Mouse (Mus musculus) kidney, embryonic 16.5 days (tissue): ENCODE measurements around the gene C1qbp. TPM values are rescaled to one million over a fixed set of nuclear protein-coding genes. Genes with fewer than 3 reads are reported as not detected.

Source experiments
- ATAC-seq: fragments of 200-750 bp; cut with Nextera tagmentation; 2 replicates; pipeline ENCODE4 v1.8.0; 2017; ENCODE audit warnings: moderate TSS enrichment; ENCODE audit not compliant: low FRiP score, low TSS enrichment
- H3K27ac ChIP-seq: fragments of 300-500 bp; sonication (generic); 2 replicates; pipeline ENCODE4 v1.5.1; 2014; ENCODE audit warnings: low read length
- H3K27me3 ChIP-seq: fragments of 300-500 bp; sonication (generic); 2 replicates; pipeline ENCODE4 v1.6.1; 2014; ENCODE audit warnings: low read length, control low read depth, mixed read lengths; ENCODE audit not compliant: insufficient read depth
- H3K36me3 ChIP-seq: fragments of 300-500 bp; sonication (generic); 2 replicates; pipeline ENCODE4 v1.6.1; 2014; ENCODE audit warnings: low read length, control low read depth, mixed read lengths; ENCODE audit not compliant: insufficient read depth
- H3K4me1 ChIP-seq: fragments of 300-500 bp; sonication (generic); 2 replicates; pipeline ENCODE4 v1.6.1; 2014; ENCODE audit warnings: low read length, control low read depth, mixed read lengths; ENCODE audit not compliant: insufficient read depth
- H3K4me2 ChIP-seq: fragments of 300-500 bp; sonication (generic); replicated peaks from 2 replicates; pipeline ENCODE4 v1.6.1; 2014; ENCODE audit warnings: low read depth, low read length
- H3K4me3 ChIP-seq: fragments of 300-500 bp; sonication (generic); 2 replicates; pipeline ENCODE4 v1.5.1; 2014; ENCODE audit warnings: mild to moderate bottlenecking, low read length
- H3K9ac ChIP-seq: fragments of 300-500 bp; sonication (generic); replicated peaks from 2 replicates; pipeline ENCODE4 v1.6.1; 2014; ENCODE audit warnings: low read length
- H3K9me3 ChIP-seq: fragments of 300-500 bp; sonication (generic); 2 replicates; pipeline ENCODE4 v1.6.1; 2016; ENCODE audit warnings: low read length, control low read depth
- WGBS: fragments of 180-500 bp; shearing (Covaris S2); extraction: QIAGEN DNeasy Blood & Tissue Kit; methylation state at CpG from one replicate; pipeline ENCODE4 v1.1.7; 2014; 5-methylcytosine and 5-hydroxymethylcytosine counted together
- polyA plus RNA-seq: library from polyadenylated mRNA; unstranded; fragments of >200 nt; fragmentation: Nextera tagmentation; extraction: Ambion mirVana; gene quantifications from 2 replicates; pipeline ENCODE4 v1.2.1, GENCODE M21; 2015

Gene C1qbp
- polyA plus RNA-seq, 1 experiment from 2014 or later: 287 TPM

DNA sequence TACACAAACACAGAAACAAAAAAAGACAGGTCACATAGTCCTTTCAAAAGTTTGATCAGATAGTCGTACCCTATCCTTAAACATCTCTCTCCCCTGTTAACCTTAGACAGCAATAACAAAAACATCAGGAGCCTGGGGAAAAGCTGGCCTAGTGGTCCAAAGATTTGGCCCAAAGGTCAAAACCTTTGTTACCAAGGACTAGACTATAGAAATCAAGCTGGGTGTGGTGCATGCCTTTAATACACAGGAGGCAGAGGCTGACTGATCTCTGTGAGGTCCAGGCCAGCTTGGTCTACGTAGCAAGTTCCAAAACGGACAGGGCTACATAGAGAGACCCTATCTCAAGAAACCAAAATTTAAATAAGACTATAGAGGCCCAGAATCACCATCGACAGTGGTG, 28.1 kb downstream of the C1qbp start:
- H3K36me3 ChIP-seq: peaks cover 85% of the 10 kb centered on the region
- no peaks in the 10 kb centered on the region for H3K9me3 ChIP-seq
- H3K27me3 ChIP-seq: no peaks in the 10 kb centered on the region
- H3K9ac ChIP-seq: no peak overlapping the region
- no peak overlapping the region for H3K4me3 ChIP-seq
- H3K4me2 ChIP-seq: no peak overlapping the region
- 96% methylated on average over 4 of the region's 4 CpGs for whole genome bisulfite sequencing
- no peak overlapping the region for H3K27ac ChIP-seq
- no peak for ATAC-seq
- no peaks in the 10 kb centered on the region for H3K4me1 ChIP-seq

- H3K27me3 ChIP-seq: no peaks in the 10 kb centered on the region
- H3K36me3 ChIP-seq: peaks cover 76% of the 10 kb centered on the region
- ATAC-seq: no peak
- H3K27ac ChIP-seq: no peak overlapping the region
- 93% methylated on average over 4 of the region's 4 CpGs for WGBS
- H3K4me3 ChIP-seq: no peak overlapping the region
- H3K9me3 ChIP-seq: no peaks in the 10 kb centered on the region
- no peak overlapping the region for H3K4me2 ChIP-seq
- no peaks in the 10 kb centered on the region for H3K4me1 ChIP-seq
- no peak overlapping the region for H3K9ac ChIP-seq
Observed at GRCm38 (mm10) chr11:70944935-70945817, 37.6 kb downstream of the C1qbp start.

GRCm38 (mm10) chr11:70943651-70944050, 39.2 kb downstream of the C1qbp start:
- ATAC-seq: no peak
- Histone ChIP-seq H3K9me3 (no peaks in the 10 kb centered on the region), H3K36me3 (peaks cover 70% of the 10 kb centered on the region), H3K27ac (no peak overlapping the region), H3K4me1 (no peaks in the 10 kb centered on the region), H3K9ac (no peak overlapping the region), H3K4me2 (no peak overlapping the region), H3K4me3 (no peak overlapping the region), H3K27me3 (no peaks in the 10 kb centered on the region)
- WGBS: 89% methylated on average over 7 of the region's 7 CpGs

- H3K9ac ChIP-seq: no peak overlapping the region
- WGBS: 93% methylated on average over 1 of the region's 1 CpGs
- H3K27me3 ChIP-seq: no peaks in the 10 kb centered on the region
- H3K4me1 ChIP-seq: no peaks in the 10 kb centered on the region
- no peak overlapping the region for H3K27ac ChIP-seq
- ATAC-seq: no peak
- no peak overlapping the region for H3K4me3 ChIP-seq
- no peaks in the 10 kb centered on the region for H3K9me3 ChIP-seq
- peaks cover 66% of the 10 kb centered on the region for H3K36me3 ChIP-seq
- H3K4me2 ChIP-seq: no peak overlapping the region
Observed at GRCm38 (mm10) chr11:70942596-70942995, 40.2 kb downstream of the C1qbp start.

- H3K27ac ChIP-seq: no peak overlapping the region
- H3K4me2 ChIP-seq: no peak overlapping the region
- no peaks in the 10 kb centered on the region for H3K4me1 ChIP-seq
- WGBS: 94% methylated on average over 7 of the region's 7 CpGs
- H3K9ac ChIP-seq: no peak overlapping the region
- peaks cover 34% of the 10 kb centered on the region for H3K36me3 ChIP-seq
- H3K9me3 ChIP-seq: no peaks in the 10 kb centered on the region
- no peak for ATAC-seq
- H3K27me3 ChIP-seq: no peaks in the 10 kb centered on the region
- H3K4me3 ChIP-seq: no peak overlapping the region
Observed at GRCm38 (mm10) chr11:70935316-70935715, 47.5 kb downstream of the C1qbp start.

GRCm38 (mm10) chr11:70931461-70931860, 51.4 kb downstream of the C1qbp start:
- WGBS: 78% methylated on average over 5 of the region's 5 CpGs
- H3K36me3 ChIP-seq: peaks cover 27% of the 10 kb centered on the region
- no peak overlapping the region for H3K27ac ChIP-seq
- no peak overlapping the region for H3K4me2 ChIP-seq
- no peak for ATAC-seq
- H3K27me3 ChIP-seq: no peaks in the 10 kb centered on the region
- H3K9me3 ChIP-seq: no peaks in the 10 kb centered on the region
- no peak overlapping the region for H3K4me3 ChIP-seq
- no peak overlapping the region for H3K9ac ChIP-seq
- H3K4me1 ChIP-seq: no peaks in the 10 kb centered on the region

Other genes with a start within 250 kb of the C1qbp start
- 8.6 and 8.7 TPM in 2 replicates for gene Zfp3, start 218.8 kb downstream of the C1qbp start, polyA plus RNA-seq
- 0.20 and 0.22 TPM in 2 replicates for gene Scimp, start 170.4 kb downstream of the C1qbp start, polyA plus RNA-seq
- 29.5 and 31.6 TPM in 2 replicates for gene Rabep1, start 138.2 kb downstream of the C1qbp start, polyA plus RNA-seq
- gene Nup88, start 13.1 kb downstream of the C1qbp start, polyA plus RNA-seq: 136 and 142 TPM in 2 replicates
- 70.7 and 83.0 TPM in 2 replicates for gene Rpain, start 12.8 kb downstream of the C1qbp start, polyA plus RNA-seq
- 23.9 TPM in 2 replicates for gene Dhx33, start 21.4 kb upstream of the C1qbp start, polyA plus RNA-seq
- 44.8 and 45.2 TPM in 2 replicates for gene Mis12, start 36.6 kb upstream of the C1qbp start, polyA plus RNA-seq
- 41.9 and 48.6 TPM in 2 replicates for gene Derl2, start 36.8 kb upstream of the C1qbp start, polyA plus RNA-seq
- 56.7 and 59.7 TPM in 2 replicates for gene 6330403K07Rik, start 50.5 kb upstream of the C1qbp start, polyA plus RNA-seq
- 0.06 and 0.14 TPM in 2 replicates for gene Nlrp1a, start 161.7 kb upstream of the C1qbp start, polyA plus RNA-seq
- not detected in 2 replicates for gene Nlrp1b, start 247.7 kb upstream of the C1qbp start, polyA plus RNA-seq